Mouse (Mus musculus) retina, postnatal 1 day (tissue): ENCODE measurements at regions not wholly inside any gene's neighbourhood (a gene's known extent, or its start where the extent isn't known, plus 50 kb on each side); places are given as distances from the start of the nearest gene placed in this dataset.
A peak's percentile ranks its signal among the peaks of the same experiment; 100 is the strongest.

Source experiments
- DNase-seq: peaks from one replicate; pipeline ENCODE4 v3.0.0-alpha.2; 2012

GRCm38 (mm10) chr8:73645582-73645981 lies 292.2 kb upstream of the Large1 start:
- no peak for DNase-seq

- no peak for DNase-seq
These were observed 273.5 kb upstream of the Large1 start for GRCm38 (mm10) chr8:73626798-73627197.

- DNase-seq = peak; percentile 8
These were observed 265.6 kb upstream of the Large1 start for GRCm38 (mm10) chr8:73618946-73619345.

GRCm38 (mm10) chr8:73614631-73615030 lies 261.3 kb upstream of the Large1 start:
- DNase-seq = no peak

- DNase-seq = no peak
These were observed 260.8 kb upstream of the Large1 start for GRCm38 (mm10) chr8:73614106-73614505.

- no peak for DNase-seq
These were observed 258.2 kb upstream of the Large1 start for GRCm38 (mm10) chr8:73611583-73611982.

GRCm38 (mm10) chr8:73570599-73570998 lies 217.3 kb upstream of the Large1 start:
- no peak for DNase-seq

GRCm38 (mm10) chr8:73569963-73570362 lies 216.6 kb upstream of the Large1 start:
- no peak for DNase-seq
